Mouse (Mus musculus): ENCODE data around the gene Psmc4.

- TF ChIP-seq MAFK (IDR thresholded peaks at IDR 0.05; ENCODE audit: insufficient read depth, low read depth, low read length) (no peak), HCFC1 (IDR thresholded peaks at IDR 0.05; ENCODE audit: borderline replicate concordance, insufficient read depth, low read length) (no peak), ZNF384 (IDR thresholded peaks at IDR 0.05; ENCODE audit: low read depth, low read length) (no peak), CHD2 (IDR thresholded peaks at IDR 0.05; ENCODE audit: low read depth, low read length) (no peak), ZC3H11A (IDR thresholded peaks at IDR 0.05; ENCODE audit: borderline replicate concordance, low read depth, low read length) (no peak)
Observed at GRCm38 (mm10) chr7:28014445-28014810, 35.5 kb downstream of the Psmc4 start.
